Mouse (Mus musculus) activated CD4-positive, CD25-positive, alpha-beta regulatory T cell, adult 4 months (primary cell): ENCODE results near the gene Tmem171. TPM values are rescaled to one million over a fixed set of nuclear protein-coding genes. Genes with fewer than 3 reads are reported as not detected.

ENCODE experiments used
- ATAC-seq: one replicate; pipeline ENCODE4 v1.8.0; 2017
- polyA plus RNA-seq, 2 experiments: library from polyadenylated mRNA; unstranded; fragments of 100-300 nt; shearing (Covaris generic); gene quantifications; one replicate each; pipeline ENCODE4 v1.2.1; 2017

Tmem171 gene
- under 1 TPM in 1 of 2 experiments, not detected in 1; 0.38 TPM for polyA plus RNA-seq

GRCm38 (mm10) chr13:98694773-98695314 lies at the start of gene Tmem171:
TSS of gene Tmem171 (minus strand) at chr13:98694834.
- no peak for ATAC-seq

GRCm38 (mm10) chr13:98743829-98744228 lies 49.2 kb upstream of the Tmem171 start:
- no peak for ATAC-seq

- ATAC-seq, result no peak
Observed at GRCm38 (mm10) chr13:98743214-98743613, 48.6 kb upstream of the Tmem171 start.

- ATAC-seq, result peak; percentile 67
Observed at GRCm38 (mm10) chr13:98738213-98738612, 43.6 kb upstream of the Tmem171 start.

DNA sequence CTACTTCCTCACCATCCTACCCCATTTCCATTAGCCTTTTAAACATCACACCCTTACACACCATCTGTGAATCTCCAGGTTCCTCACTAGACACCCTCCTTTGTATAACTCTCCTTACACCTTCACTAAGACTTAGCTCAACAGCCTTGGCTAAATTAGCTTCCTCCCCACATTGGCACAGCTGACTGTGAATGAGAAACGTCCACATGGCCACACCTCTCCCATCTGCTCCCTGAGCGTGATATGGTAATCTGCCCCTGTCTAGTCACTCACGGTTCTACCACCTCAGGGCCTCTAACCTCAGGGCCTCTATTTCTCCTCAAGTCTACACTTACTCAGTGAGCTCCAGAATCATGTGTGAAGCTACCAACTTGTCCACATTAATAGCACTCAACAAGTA lies 38.7 kb upstream of the Tmem171 start:
- ATAC-seq, result no peak

DNA sequence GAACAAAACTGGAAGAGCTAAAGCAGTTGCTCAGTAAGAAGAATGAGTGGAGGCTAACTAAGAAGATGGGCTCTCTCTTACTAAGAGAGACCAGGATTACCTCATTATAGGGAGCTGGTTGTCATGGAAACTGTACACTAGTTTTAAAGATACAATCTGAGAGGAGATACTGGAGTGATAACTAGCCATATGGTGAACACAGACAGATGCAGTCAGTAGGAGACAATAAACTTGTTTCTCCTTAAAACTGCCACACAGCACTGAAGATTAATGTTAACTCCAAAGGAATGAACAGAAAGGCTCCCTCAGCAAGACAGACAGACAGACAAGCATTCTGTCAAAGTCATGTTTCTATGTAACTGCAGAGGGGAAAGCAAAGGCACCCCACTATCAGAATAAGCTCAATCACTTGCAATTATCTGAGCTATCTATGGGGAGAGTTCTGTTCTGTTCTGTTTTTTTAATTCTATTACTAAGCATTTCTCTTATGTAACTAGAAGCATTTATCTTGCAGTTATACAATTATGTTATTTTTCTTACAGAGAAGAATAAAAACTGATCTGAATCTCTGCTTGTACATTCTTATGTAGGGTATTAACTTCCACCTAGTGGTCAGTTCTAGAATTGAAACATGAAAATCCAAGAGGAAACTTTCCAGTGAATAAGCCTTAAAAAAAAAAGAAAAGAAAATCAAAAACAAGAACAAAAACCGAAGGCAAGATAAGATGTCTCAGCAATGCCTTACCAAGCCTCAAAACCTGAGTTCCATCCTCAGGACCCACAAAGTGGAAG lies 34.8 kb upstream of the Tmem171 start:
- ATAC-seq, result no peak

DNA sequence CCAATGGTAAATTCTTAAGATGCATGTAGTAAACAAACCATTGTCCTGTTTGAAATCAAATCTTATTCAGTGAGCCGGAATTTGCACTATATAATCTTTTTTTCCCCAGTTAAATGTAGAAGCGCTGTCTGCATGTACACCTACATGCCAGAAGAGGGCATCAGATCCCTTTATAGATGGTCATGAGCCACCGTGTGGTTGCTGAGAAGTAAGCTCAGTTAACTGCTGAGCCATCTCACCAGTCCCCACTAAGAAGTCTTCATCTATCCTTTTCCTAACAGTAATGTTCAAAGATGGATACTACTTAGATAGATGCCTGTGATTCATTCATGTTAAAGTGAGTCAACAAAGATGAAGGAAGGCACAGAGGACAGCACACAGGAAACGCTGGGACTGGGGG lies 31.9 kb upstream of the Tmem171 start:
- no peak for ATAC-seq

DNA sequence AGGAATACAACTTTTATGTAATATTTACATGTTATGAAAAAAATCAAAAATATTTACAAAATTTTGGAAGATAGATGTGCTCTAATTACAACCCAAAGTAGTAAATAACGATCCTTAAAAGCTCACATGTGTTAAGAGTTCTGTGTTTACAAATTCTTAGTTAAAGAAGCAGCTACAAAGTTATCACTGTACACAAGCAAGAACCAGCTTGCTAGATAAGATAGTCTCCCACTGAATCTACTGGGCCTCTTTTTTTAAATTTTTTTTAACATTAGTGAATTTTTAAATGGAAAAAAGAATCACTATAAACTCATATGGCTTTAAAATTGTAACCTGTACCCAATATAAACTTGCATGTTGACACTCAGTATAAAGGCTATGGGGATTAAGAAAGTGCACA lies 28.8 kb upstream of the Tmem171 start:
- no peak for ATAC-seq

DNA sequence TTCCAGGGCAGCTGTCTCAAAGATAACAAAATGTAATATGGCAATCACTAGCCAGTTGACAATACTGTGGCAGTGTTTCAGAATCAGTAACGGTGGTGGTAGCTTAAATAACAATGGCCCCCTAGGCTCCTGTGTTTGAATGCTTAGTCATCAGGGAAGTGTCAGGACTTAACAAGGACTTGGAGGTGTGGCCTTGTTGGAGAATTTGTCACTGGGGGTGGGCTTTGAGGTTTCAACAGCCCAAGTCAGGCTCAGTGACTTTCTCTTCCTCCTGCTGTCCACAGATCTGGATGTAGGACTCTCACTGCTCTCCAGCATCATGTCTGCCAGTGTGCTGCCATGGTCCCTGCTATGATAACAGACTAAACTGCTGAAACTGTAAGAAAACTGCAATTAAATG lies 27.7 kb upstream of the Tmem171 start:
- no peak for ATAC-seq

- ATAC-seq, result no peak
Observed at GRCm38 (mm10) chr13:98716176-98716575, 21.5 kb upstream of the Tmem171 start.

DNA sequence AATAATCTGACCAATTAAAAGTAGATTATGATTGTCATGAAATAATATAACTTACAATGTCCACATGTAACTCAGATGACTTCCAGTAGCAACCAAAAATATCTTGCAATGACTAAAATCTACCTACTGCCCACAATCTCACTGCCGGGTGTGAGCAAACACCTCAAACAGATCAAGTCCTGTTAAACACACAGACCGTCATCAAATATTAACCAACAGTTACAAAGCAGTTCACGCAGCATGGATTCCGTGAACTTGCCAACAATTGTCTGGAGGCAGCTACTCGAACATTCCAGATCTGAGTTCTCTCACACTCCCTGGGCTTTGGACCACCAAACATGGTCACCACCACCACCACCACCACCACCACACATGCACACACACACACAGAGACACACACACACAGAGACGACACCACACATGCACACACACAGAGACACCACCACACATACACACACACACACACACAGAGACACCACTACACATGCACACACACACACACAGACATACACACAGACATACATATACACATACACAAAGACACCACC lies 20.9 kb upstream of the Tmem171 start:
- no peak for ATAC-seq

DNA sequence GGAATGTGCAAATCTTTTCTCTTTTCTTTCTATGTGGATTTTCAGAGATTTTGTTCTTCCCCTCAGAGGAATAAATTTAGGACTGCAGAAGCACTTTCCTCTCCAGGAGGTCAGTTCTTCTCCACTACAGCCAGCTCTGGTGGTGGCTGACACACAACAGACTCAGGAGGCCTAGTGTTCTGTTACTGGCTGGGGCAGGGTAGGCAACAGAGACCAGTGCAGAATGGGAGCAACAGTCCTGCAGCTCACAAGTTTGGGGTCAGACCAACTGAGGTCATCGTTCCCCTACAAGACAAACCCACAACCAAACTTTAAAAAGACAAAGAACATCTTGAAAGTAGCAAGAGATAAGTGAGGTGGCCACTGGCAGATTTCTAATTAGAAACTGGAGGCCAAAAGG lies 16.0 kb upstream of the Tmem171 start:
- ATAC-seq, result no peak

GRCm38 (mm10) chr13:98710236-98710635 lies 15.6 kb upstream of the Tmem171 start:
- ATAC-seq, result no peak

DNA sequence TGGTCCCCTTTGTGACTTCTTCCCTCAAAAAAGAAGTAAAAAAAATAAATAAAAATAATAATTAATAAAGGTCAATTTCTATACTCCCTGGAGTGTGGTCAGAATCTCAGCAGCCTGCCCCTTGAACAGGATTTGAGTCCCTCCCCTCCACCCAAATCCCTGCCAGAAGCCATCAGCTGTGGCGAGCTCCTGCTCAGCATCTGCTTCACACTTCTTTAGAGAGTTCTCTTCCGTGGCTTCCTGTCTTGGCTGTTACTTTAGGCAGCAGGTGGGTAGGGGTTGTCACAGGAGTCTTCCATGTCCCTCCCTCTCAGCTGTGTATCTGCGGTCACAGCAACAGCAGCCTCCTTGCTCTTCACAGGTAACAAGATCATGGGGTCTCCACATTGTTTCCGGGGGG lies 10.9 kb upstream of the Tmem171 start:
- ATAC-seq, result no peak

DNA sequence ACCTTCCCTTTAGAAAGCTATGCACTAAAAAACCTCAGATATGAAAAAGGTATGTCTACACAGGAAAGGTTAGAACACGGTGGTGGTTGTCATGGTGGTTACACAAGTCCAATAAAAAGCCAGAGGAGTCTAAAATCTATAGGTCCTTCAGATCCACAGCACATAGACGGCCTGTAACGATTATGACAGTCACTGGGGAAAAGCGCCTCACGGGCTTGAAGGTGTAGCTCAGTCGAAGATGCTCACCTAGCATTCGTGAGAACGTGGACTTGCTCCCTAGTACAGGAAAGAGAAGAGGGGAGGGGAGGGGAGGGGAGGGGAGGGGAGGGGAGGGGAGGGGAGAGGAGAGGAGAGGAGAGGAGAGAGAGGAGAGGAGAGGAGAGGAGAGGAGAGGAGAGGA lies 9.2 kb upstream of the Tmem171 start:
- ATAC-seq, result no peak

DNA sequence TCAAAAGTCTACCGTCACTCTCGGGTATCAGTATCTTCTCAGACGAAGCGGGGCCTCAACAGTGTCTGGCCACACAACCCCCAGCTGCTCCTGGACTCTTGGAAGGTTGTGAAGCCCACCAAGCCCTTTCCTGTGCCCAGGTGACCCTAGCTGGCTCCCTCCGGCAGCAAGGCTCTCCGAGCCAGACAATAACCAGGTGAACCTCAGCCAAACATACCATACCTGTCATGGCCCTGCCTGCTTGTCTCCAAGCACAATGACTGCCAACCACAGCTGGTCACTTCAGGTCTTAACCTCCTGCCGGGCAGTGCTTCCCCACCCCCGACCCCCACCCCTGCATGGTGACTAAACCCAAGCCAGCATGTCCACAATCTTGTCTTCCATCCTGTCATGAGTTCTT lies 7.7 kb upstream of the Tmem171 start:
- ATAC-seq, result no peak

DNA sequence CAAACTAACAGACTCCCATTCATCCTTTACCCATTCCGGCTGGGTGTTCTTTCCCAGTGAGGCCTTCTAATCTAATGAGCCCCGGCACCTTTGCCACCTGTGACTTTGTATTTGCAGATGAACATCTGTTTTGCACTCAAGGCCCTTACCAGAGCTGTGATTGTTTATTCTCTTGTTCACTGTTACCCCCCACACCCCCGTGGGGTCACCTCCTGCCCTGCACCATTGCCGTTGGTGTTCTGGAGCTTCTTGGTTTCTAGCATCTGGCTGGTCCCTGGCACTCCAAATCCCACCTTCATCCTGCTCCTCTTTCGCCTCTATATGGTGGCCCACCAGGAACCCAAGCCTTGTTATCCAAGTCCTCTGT lies 6.7 kb upstream of the Tmem171 start:
- ATAC-seq, result no peak

DNA sequence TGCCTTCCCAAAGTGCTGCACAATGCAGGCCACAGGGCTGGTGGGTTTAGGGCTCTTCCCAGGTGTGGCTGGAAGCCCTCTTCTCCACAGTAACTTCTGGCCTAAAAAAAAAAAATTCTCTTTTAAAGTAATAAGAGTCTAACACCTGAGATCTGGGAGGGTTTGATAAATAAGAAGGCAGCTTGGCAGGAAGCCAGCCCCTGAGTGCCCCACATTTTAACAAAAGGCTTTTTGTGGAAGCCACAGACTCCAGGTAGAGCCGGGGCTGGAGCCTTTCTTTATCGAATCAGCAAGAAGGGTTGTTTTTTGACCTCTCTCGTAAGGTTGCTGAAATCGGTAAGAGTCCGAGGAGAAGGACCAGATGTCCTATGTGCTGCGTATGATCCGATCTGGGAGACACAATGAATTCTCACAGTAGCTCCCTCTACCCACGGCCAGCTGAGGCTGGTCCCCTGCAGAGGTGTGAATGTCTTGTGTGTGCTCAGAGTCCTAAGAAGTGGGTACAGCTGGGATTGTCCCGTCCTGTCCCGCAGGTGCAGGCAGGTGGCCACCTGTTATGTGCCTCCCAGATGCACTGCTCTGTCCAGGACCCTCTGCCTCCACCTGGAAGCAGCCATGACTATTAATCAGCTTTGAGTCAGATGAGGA lies 6.2 kb upstream of the Tmem171 start:
- no peak for ATAC-seq

DNA sequence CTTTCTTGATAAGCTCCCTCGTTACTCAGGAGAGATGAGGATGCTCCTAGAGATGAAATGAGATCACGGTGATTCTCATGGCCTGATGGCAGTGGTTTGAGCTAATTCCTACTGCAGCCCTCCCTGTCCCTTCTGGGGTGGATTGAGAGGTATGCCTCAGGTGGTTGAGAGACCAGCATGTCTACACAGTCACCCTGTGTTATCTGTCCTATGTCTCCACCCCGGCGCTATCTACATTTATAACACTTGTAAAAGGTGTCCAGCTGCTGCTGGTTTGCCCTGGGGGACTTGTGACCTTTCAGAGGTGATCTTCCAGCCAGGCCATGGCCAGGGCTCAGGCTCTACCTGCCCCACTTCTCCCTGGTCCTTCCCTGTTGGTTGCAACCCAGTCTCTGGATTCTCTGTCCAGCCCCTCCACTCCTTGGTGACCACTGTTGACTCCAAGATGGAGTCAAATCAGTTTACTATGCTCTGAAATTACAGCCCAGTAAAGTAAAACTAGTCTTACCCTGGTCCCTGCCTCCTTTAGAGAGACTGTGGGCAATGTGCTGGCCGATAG lies 5.4 kb upstream of the Tmem171 start:
- no peak for ATAC-seq

GRCm38 (mm10) chr13:98699051-98699744 lies 4.6 kb upstream of the Tmem171 start:
- no peak for ATAC-seq

DNA sequence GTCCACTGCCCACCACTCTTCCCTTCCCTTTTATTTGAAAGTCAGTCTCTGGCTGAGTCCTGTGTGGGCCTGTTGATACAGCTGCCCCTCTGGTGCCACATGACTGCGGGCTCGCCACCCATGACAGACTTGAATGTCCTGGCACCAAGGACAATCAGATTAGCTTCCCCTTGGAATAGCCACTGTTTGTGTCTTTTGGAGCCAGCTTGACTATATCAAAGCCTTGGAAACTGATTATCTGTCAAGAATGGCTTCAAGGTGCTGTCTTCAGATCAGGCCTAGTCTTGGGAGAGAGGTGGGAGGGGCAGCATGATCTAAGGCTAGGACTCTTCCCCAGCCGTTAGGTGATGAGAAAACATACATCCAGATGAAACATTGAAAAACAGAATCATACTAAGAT lies 2.1 kb upstream of the Tmem171 start:
- no peak for ATAC-seq

DNA sequence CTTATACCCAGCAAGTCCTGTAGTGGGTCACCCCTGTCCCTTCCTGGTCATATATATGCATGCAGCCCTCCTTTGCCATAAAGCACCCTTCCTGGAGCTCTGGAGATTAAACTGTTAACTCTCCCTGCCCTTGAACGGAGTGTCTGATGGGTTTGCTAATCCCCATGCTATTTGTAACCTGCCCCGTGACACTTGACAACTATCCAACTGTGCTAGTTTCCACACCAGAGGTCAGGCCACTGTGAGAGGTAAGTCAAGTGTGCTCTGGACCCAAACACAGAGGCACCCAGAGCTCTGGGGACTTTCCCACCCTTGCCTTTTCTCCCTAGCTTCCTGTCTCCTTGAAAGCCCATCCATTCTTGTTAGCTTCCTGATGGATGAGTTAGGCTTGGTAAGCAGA lies 912 bp upstream of the Tmem171 start:
- ATAC-seq, result no peak

- peak; percentile 24 for ATAC-seq
Observed at GRCm38 (mm10) chr13:98693316-98693715, 1.3 kb downstream of the Tmem171 start.
